ENCODE assay signal across 9 mouse cellular contexts in genomic region chr7:29517178-29517577, GRCm38 (mm10). TPM values are rescaled to one million over a fixed set of nuclear protein-coding genes. Genes with fewer than 3 reads are reported as not detected.
DNase-seq lines count a peak whose midpoint lies in the region; ATAC-seq and TF ChIP-seq lines count a peak whose summit lies in the region.
"Had no signal": no experiment of that assay in that cellular context is flagged by ENCODE, and none has a peak within 500 bp of the region (broad histone marks: within the 10 kb centered on the region; RNA-seq: fewer than 3 reads in every experiment).

No protein-coding gene starts in this region.

- no peaks in the 10 kb centered on the region for H3K27me3 ChIP-seq in lung, embryonic 14.5 days (ENCODE audit: insufficient read depth, low read length)
- H3K27me3 ChIP-seq in forebrain, embryonic 13.5 days: no peaks in the 10 kb centered on the region
- no peaks in the 10 kb centered on the region for H3K27me3 ChIP-seq in neural tube, embryonic 15.5 days (replicated peaks)

- TF ChIP-seq CTCF in lung, embryonic 14.5 days (IDR thresholded peaks at IDR 0.05; ENCODE audit: low read depth): no peak

- 47% methylated on average over 5 of the region's 5 CpGs for WGBS in lung, embryonic 14.5 days
- WGBS in forebrain, embryonic 13.5 days: 73% methylated on average over 5 of the region's 5 CpGs
- whole genome bisulfite sequencing in neural tube, embryonic 15.5 days: 53% methylated on average over 5 of the region's 5 CpGs

- H3K36me3 ChIP-seq in lung, embryonic 14.5 days (ENCODE audit: insufficient read depth): 0 out of 2 replicates have a peak, but pooled peaks cover 3% of the 10 kb centered on the region
- no peaks in the 10 kb centered on the region for H3K36me3 ChIP-seq in forebrain, embryonic 13.5 days (ENCODE audit: poor library complexity, severe bottlenecking)
- no peaks in the 10 kb centered on the region for H3K36me3 ChIP-seq in neural tube, embryonic 15.5 days

- H3K9me3 ChIP-seq in lung, embryonic 14.5 days (ENCODE audit: low read depth, low read length): no peaks in the 10 kb centered on the region
- no peaks in the 10 kb centered on the region for H3K9me3 ChIP-seq in forebrain, embryonic 13.5 days (replicated peaks)
- H3K9me3 ChIP-seq in neural tube, embryonic 15.5 days (replicated peaks): no peaks in the 10 kb centered on the region

- ATAC-seq in lung, embryonic 14.5 days (ENCODE audit: insufficient read depth): no peak
- no peak for ATAC-seq in forebrain, embryonic 13.5 days
- no peak for ATAC-seq in neural tube, embryonic 15.5 days (ENCODE audit: low FRiP score)

- H3K4me2 ChIP-seq in lung, embryonic 14.5 days: peak overlapping the region; percentile 80
- peak overlapping the region; percentile 93 for H3K4me2 ChIP-seq in forebrain, embryonic 13.5 days
- peak overlapping the region; percentile 92 for H3K4me2 ChIP-seq in neural tube, embryonic 15.5 days

- peak overlapping the region; percentile 87 for H3K4me3 ChIP-seq in lung, embryonic 14.5 days (ENCODE audit: low read depth, low read length)
- H3K4me3 ChIP-seq in forebrain, embryonic 13.5 days: peak overlapping the region; percentile 80
- peak overlapping the region; percentile 96 for H3K4me3 ChIP-seq in neural tube, embryonic 15.5 days (replicated peaks)

- DNase-seq in lung, embryonic 14.5 days: no peak
- no peak for DNase-seq in lung, postnatal 36 days
- DNase-seq in layer of hippocampus, postnatal 36 days: peak; percentile 50 to 53
- DNase-seq in ovary, postnatal 36 days (ENCODE audit: low spot score): no peak
- no peak for DNase-seq in urinary bladder, postnatal 14 days (ENCODE audit: low spot score)
- DNase-seq in cerebellum, adult 11 months: no peak
- DNase-seq: right cerebral cortex, postnatal 25 days had no signal

- H3K4me1 ChIP-seq in lung, embryonic 14.5 days (ENCODE audit: insufficient read depth): peaks cover 32% of the 10 kb centered on the region
- peaks cover 23% of the 10 kb centered on the region for H3K4me1 ChIP-seq in forebrain, embryonic 13.5 days
- H3K4me1 ChIP-seq in neural tube, embryonic 15.5 days: peaks cover 33% of the 10 kb centered on the region

- H3K9ac ChIP-seq in lung, embryonic 14.5 days: peak overlapping the region; percentile 83; the same call in 1 of the 2 replicates
- peak overlapping the region; percentile 81 for H3K9ac ChIP-seq in forebrain, embryonic 13.5 days
- peak overlapping the region; percentile 87 for H3K9ac ChIP-seq in neural tube, embryonic 15.5 days (replicated peaks)

- no peak overlapping the region for H3K27ac ChIP-seq in lung, embryonic 14.5 days (ENCODE audit: low read depth)
- no peak overlapping the region for H3K27ac ChIP-seq in forebrain, embryonic 13.5 days
- 0 out of 2 replicates have a peak overlapping the region, but pooled peaks have one; percentile 2 for H3K27ac ChIP-seq in neural tube, embryonic 15.5 days (replicated peaks)

RNA-seq across cellular contexts. Expression of gene Sipa1l3, which starts 1.3 kb away (rescaled TPM):
- polyA plus RNA-seq in lung, embryonic 14.5 days (2014; fragmentation: Nextera tagmentation; extraction: Ambion mirVana): 20.2 and 20.4 TPM in 2 replicates
- 9.1 and 15.4 TPM in 2 replicates for polyA plus RNA-seq in forebrain, embryonic 13.5 days (2015; fragmentation: Nextera tagmentation; extraction: Ambion mirVana)
- total RNA-seq in layer of hippocampus, postnatal 36 days (2021): 100 to 1,000 TPM; 242 to 252 TPM
- polyA plus RNA-seq in neural tube, embryonic 15.5 days (2015; fragmentation: Nextera tagmentation; extraction: Ambion mirVana): 20.7 and 22.2 TPM in 2 replicates

Comparison
In these comparisons a context has a peak if more than half of its experiments do, and no peak if none do; other contexts are left out.
1. DNase-seq: peak in layer of hippocampus, postnatal 36 days (2 of 2); none in lung, embryonic 14.5 days (single experiment), lung, postnatal 36 days (single experiment), ovary, postnatal 36 days (single experiment), urinary bladder, postnatal 14 days (single experiment) and cerebellum, adult 11 months (single experiment).
2. Peak in every context shown above with its lines, with median percentiles within 50 percentile points of each other: H3K4me2 ChIP-seq, H3K4me3 ChIP-seq and H3K9ac ChIP-seq.